In the genomic region with DNA sequence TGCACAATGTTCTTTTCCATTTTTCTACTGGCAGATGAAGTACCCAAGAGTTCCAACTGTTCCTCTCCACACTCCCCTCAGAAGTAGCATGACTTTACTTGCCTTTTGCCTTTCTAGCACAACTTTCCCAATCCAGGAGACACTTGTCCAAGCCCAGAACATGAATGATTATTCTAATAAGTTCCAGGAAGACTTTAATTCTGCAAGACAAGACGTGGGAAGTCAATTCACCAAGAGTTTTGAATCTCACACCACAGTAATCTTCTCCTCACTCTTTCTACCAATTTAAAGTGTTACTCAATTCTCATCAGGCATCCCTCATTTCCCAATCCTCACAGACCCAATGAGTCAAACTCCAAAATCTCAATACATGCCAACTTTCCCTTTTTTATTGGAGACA, we compare ENCODE assay signal across 24 mouse cellular contexts.
"Had no signal": no experiment of that assay in that cellular context is flagged by ENCODE, and none has a peak within 500 bp of the region (broad histone marks: within the 10 kb centered on the region; RNA-seq: fewer than 3 reads in every experiment).

No protein-coding gene starts in this region.

- H3K27me3 ChIP-seq: heart, embryonic 13.5 days; heart, embryonic 15.5 days; hindbrain, embryonic 13.5 days; hindbrain, embryonic 15.5 days; limb, embryonic 12.5 days; liver, embryonic 13.5 days had no signal

- H3K9ac ChIP-seq: heart, embryonic 13.5 days; heart, embryonic 15.5 days; hindbrain, embryonic 13.5 days; hindbrain, embryonic 15.5 days; limb, embryonic 12.5 days; liver, embryonic 13.5 days had no signal

- ATAC-seq: hindbrain, postnatal 0 days; intestine, embryonic 16.5 days had no signal

- H3K27ac ChIP-seq: gastrocnemius, adult 2 months; heart, adult 2 months; heart, embryonic 13.5 days; heart, embryonic 15.5 days; hindbrain, embryonic 13.5 days; hindbrain, embryonic 15.5 days; hindbrain, postnatal 0 days; layer of hippocampus, adult 2 months; left cerebral cortex, adult 2 months; limb, embryonic 10.5 days; limb, embryonic 12.5 days; liver, embryonic 13.5 days had no signal

- H3K36me3 ChIP-seq: heart, embryonic 13.5 days; heart, embryonic 15.5 days; hindbrain, embryonic 13.5 days; hindbrain, embryonic 15.5 days; limb, embryonic 10.5 days; limb, embryonic 12.5 days; liver, embryonic 13.5 days had no signal

- H3K4me2 ChIP-seq: heart, embryonic 11.5 days; heart, embryonic 13.5 days; heart, embryonic 15.5 days; hindbrain, embryonic 13.5 days; hindbrain, embryonic 15.5 days; limb, embryonic 12.5 days; liver, embryonic 13.5 days had no signal

- H3K4me1 ChIP-seq: heart, embryonic 13.5 days; heart, embryonic 15.5 days; hindbrain, embryonic 13.5 days; hindbrain, embryonic 15.5 days; limb, embryonic 10.5 days; liver, embryonic 13.5 days had no signal

- DNase-seq: gastrocnemius, adult 2 months; gastrocnemius, postnatal 10 days; gastrocnemius, postnatal 25 days; heart, adult 11 months; heart, adult 2 months; heart, postnatal 14 days; heart, postnatal 36 days; kidney, adult 18-20 months; kidney, postnatal 10 days; kidney, postnatal 25 days; kidney, postnatal 4 days; liver; liver, embryonic 13.5 days had no signal

- H3K9me3 ChIP-seq: heart, embryonic 13.5 days; heart, embryonic 15.5 days; hindbrain, embryonic 13.5 days; hindbrain, embryonic 15.5 days; limb, embryonic 10.5 days; limb, embryonic 12.5 days; liver, embryonic 13.5 days had no signal

- H3K4me3 ChIP-seq: gastrocnemius, adult 2 months; heart, adult 2 months; heart, embryonic 13.5 days; heart, embryonic 15.5 days; hindbrain, embryonic 13.5 days; hindbrain, embryonic 15.5 days; layer of hippocampus, adult 2 months; left cerebral cortex, adult 2 months; limb, embryonic 10.5 days; limb, embryonic 12.5 days; liver, embryonic 13.5 days had no signal
